Mouse (Mus musculus) adrenal gland, adult 18-20 months (tissue): ENCODE results near the gene Atp5h. TPM values are rescaled to one million over a fixed set of nuclear protein-coding genes. Genes with fewer than 3 reads are reported as not detected.

Source experiments
- DNase-seq, 2 experiments: peaks; one replicate each; pipeline ENCODE4 v3.0.0; 2021 to 2022; ENCODE audit warnings: low spot score in 2 of 2
- total RNA-seq, 2 experiments: library from RNA; stranded (reverse); gene quantifications; 1 replicate in 1 of 2; 2 replicates in 1 of 2; pipeline ENCODE4 v1.2.3; 2021

The Atp5h gene
- total RNA-seq, 2 experiments from 2014 or later: 595 to 747 TPM

GRCm38 (mm10) chr11:115439906-115440595, 20.3 kb upstream of the Atp5h start, which contains the start of gene Trim80:
Gene Trim80, plus strand, starts transcription at chr11:115440545.
- DNase-seq: no peak

GRCm38 (mm10) chr11:115439326-115439725, 19.6 kb upstream of the Atp5h start:
- DNase-seq: no peak

GRCm38 (mm10) chr11:115437571-115438122, 17.9 kb upstream of the Atp5h start:
- no peak for DNase-seq

GRCm38 (mm10) chr11:115435596-115436337, 16.0 kb upstream of the Atp5h start:
- no peak for DNase-seq

GRCm38 (mm10) chr11:115433342-115433741, 13.6 kb upstream of the Atp5h start:
- DNase-seq: no peak

GRCm38 (mm10) chr11:115432814-115433213, 13.1 kb upstream of the Atp5h start:
- no peak for DNase-seq

GRCm38 (mm10) chr11:115430561-115430960, 10.8 kb upstream of the Atp5h start:
- no peak for DNase-seq

- DNase-seq: no peak
These were observed 9.5 kb upstream of the Atp5h start for GRCm38 (mm10) chr11:115429307-115429706.

GRCm38 (mm10) chr11:115427482-115428331, 7.9 kb upstream of the Atp5h start:
- DNase-seq: peak; percentile 48 to 58

- DNase-seq: no peak
These were observed 5.9 kb upstream of the Atp5h start for GRCm38 (mm10) chr11:115425671-115426070.

- no peak for DNase-seq
These were observed 4.9 kb upstream of the Atp5h start for GRCm38 (mm10) chr11:115424666-115425065.

- DNase-seq: no peak
These were observed 3.3 kb upstream of the Atp5h start for GRCm38 (mm10) chr11:115423091-115423490.

- no peak for DNase-seq
These were observed 2.2 kb upstream of the Atp5h start for GRCm38 (mm10) chr11:115421972-115422371.

- no peak for DNase-seq
These were observed 1.6 kb upstream of the Atp5h start for GRCm38 (mm10) chr11:115421328-115421727.

- DNase-seq: peak; percentile 63 to 68
These were observed 801 bp upstream of the Atp5h start for GRCm38 (mm10) chr11:115420336-115421190.

GRCm38 (mm10) chr11:115409556-115409955, 10.2 kb downstream of the Atp5h start:
- no peak for DNase-seq

GRCm38 (mm10) chr11:115408266-115408920, 11.4 kb downstream of the Atp5h start:
- no peak for DNase-seq

- DNase-seq: no peak
These were observed 12.8 kb downstream of the Atp5h start for GRCm38 (mm10) chr11:115406858-115407401.

- DNase-seq: no peak
These were observed 14.0 kb downstream of the Atp5h start for GRCm38 (mm10) chr11:115405723-115406122.
